Mouse (Mus musculus) thymus, adult 2 months (tissue): ENCODE measurements around the gene Glyr1. TPM values are rescaled to one million over a fixed set of nuclear protein-coding genes. Genes with fewer than 3 reads are reported as not detected.

Experiments
- DNase-seq: peaks from one replicate; pipeline ENCODE4 v3.0.0; 2021
- H3K27ac ChIP-seq: fragments of 200-500 bp; 2 replicates; pipeline ENCODE4 v1.5.1; 2012; ENCODE audit warnings: low read length, control low read depth; ENCODE audit not compliant: control insufficient read depth, insufficient read depth
- H3K27me3 ChIP-seq: fragments of 200-500 bp; 2 replicates; pipeline ENCODE4 v1.6.1; 2012; ENCODE audit warnings: mild to moderate bottlenecking, low read length, moderate library complexity, mixed read lengths; ENCODE audit not compliant: control insufficient read depth, insufficient read depth
- H3K36me3 ChIP-seq: fragments of 200-500 bp; 2 replicates; pipeline ENCODE4 v1.6.1; 2012; ENCODE audit warnings: mild to moderate bottlenecking, low read length, moderate library complexity; ENCODE audit not compliant: control insufficient read depth, insufficient read depth
- H3K4me1 ChIP-seq: fragments of 200-500 bp; replicated peaks from 2 replicates; pipeline ENCODE4 v1.6.1; 2012; ENCODE audit warnings: low read length; ENCODE audit not compliant: control insufficient read depth, insufficient read depth
- H3K4me3 ChIP-seq: fragments of 200-500 bp; 2 replicates; pipeline ENCODE4 v1.5.1; 2012; ENCODE audit warnings: mild to moderate bottlenecking, low read length, control low read depth, moderate library complexity; ENCODE audit not compliant: control insufficient read depth, insufficient read depth
- CTCF ChIP-seq: fragments of 200-500 bp; IDR thresholded peaks from 2 replicates; pipeline ENCODE4 v1.5.1; 2012; ENCODE audit warnings: mild to moderate bottlenecking, control low read depth, low read length, moderate library complexity, borderline replicate concordance; ENCODE audit not compliant: control insufficient read depth, poor library complexity, insufficient read depth; ENCODE audit errors: extremely low read depth
- POLR2A ChIP-seq: fragments of 200-500 bp; IDR thresholded peaks from 2 replicates; pipeline ENCODE4 v1.6.1; 2012; ENCODE audit warnings: mild to moderate bottlenecking, low read length, control low read depth, moderate library complexity; ENCODE audit not compliant: control insufficient read depth, poor library complexity, insufficient read depth; ENCODE audit errors: extremely low read depth
- WGBS: fragments of 180-500 bp; shearing (Covaris S2); methylation state at CpG from one replicate; pipeline ENCODE4 v1.1.7; 2018; 5-methylcytosine and 5-hydroxymethylcytosine counted together
- polyA plus RNA-seq: library from polyadenylated mRNA; depleted of rRNA; stranded (reverse); fragments of >200 nt; gene quantifications from 2 replicates; pipeline ENCODE4 v1.2.3, GENCODE M21; 2012

The Glyr1 gene
- polyA plus RNA-seq, 1 experiment = 105 TPM

GRCm38 (mm10) chr16:5045322-5045721 lies 4.3 kb downstream of the Glyr1 start:
- no peak overlapping the region for H3K27ac ChIP-seq
- WGBS = 98% methylated on average over 3 of the region's 3 CpGs
- TF ChIP-seq POLR2A (no peak), CTCF (no peak)
- no peak for DNase-seq
- H3K4me3 ChIP-seq = no peak overlapping the region
- peaks cover 62% of the 10 kb centered on the region for H3K36me3 ChIP-seq
- no peaks in the 10 kb centered on the region for H3K27me3 ChIP-seq
- H3K4me1 ChIP-seq = peaks cover 3% of the 10 kb centered on the region; the same call in 1 of the 2 replicates

- Histone ChIP-seq H3K27me3 (no peaks in the 10 kb centered on the region), H3K4me3 (no peak overlapping the region), H3K36me3 (peaks cover 86% of the 10 kb centered on the region), H3K27ac (no peak overlapping the region), H3K4me1 (no peaks in the 10 kb centered on the region)
- DNase-seq = no peak
- WGBS = 94% methylated on average over 5 of the region's 5 CpGs
- no peak for TF ChIP-seq CTCF
- no peak for TF ChIP-seq POLR2A
Measured at GRCm38 (mm10) chr16:5036649-5037234, 12.9 kb downstream of the Glyr1 start.

- Histone ChIP-seq H3K36me3 (peaks cover 87% of the 10 kb centered on the region), H3K27ac (no peak overlapping the region), H3K4me1 (no peaks in the 10 kb centered on the region), H3K27me3 (no peaks in the 10 kb centered on the region), H3K4me3 (no peak overlapping the region)
- WGBS = 97% methylated on average over 3 of the region's 3 CpGs
- no peak for DNase-seq
- TF ChIP-seq POLR2A (no peak), CTCF (no peak)
Measured at GRCm38 (mm10) chr16:5035591-5035990, 14.1 kb downstream of the Glyr1 start.

GRCm38 (mm10) chr16:5029847-5030246 lies 19.8 kb downstream of the Glyr1 start:
- WGBS = 47% methylated on average over 2 of the region's 2 CpGs

GRCm38 (mm10) chr16:5024021-5024420 lies 25.6 kb downstream of the Glyr1 start:
- TF ChIP-seq POLR2A = no peak
- TF ChIP-seq CTCF = no peak
- H3K36me3 ChIP-seq = peaks cover 100% of the 10 kb centered on the region

More at GRCm38 (mm10) chr16:5029847-5030246, 19.8 kb downstream of the Glyr1 start:
- H3K27ac ChIP-seq = no peak overlapping the region
- H3K4me3 ChIP-seq = no peak overlapping the region
- H3K4me1 ChIP-seq = no peaks in the 10 kb centered on the region
- no peaks in the 10 kb centered on the region for H3K27me3 ChIP-seq
- no peak for DNase-seq
- no peak for TF ChIP-seq POLR2A
- TF ChIP-seq CTCF = no peak
- H3K36me3 ChIP-seq = peaks cover 100% of the 10 kb centered on the region

GRCm38 (mm10) chr16:5014578-5014977 lies 35.1 kb downstream of the Glyr1 start:
- no peak for DNase-seq
- peaks cover 35% of the 10 kb centered on the region for H3K36me3 ChIP-seq
- H3K4me1 ChIP-seq = 0 out of 2 replicates have a peak, but pooled peaks cover 2% of the 10 kb centered on the region
- H3K27me3 ChIP-seq = no peaks in the 10 kb centered on the region
- no peak overlapping the region for H3K4me3 ChIP-seq
- TF ChIP-seq CTCF (no peak), POLR2A (no peak)
- WGBS = 96% methylated on average over 4 of the region's 4 CpGs
- no peak overlapping the region for H3K27ac ChIP-seq

More at GRCm38 (mm10) chr16:5024021-5024420, 25.6 kb downstream of the Glyr1 start:
- H3K4me3 ChIP-seq = no peak overlapping the region
- 94% methylated on average over 3 of the region's 3 CpGs for WGBS
- H3K27ac ChIP-seq = no peak overlapping the region
- H3K4me1 ChIP-seq = no peaks in the 10 kb centered on the region
- H3K27me3 ChIP-seq = no peaks in the 10 kb centered on the region
- DNase-seq = no peak
